Mouse (Mus musculus): ENCODE results near the gene Hist1h3c.

DNA sequence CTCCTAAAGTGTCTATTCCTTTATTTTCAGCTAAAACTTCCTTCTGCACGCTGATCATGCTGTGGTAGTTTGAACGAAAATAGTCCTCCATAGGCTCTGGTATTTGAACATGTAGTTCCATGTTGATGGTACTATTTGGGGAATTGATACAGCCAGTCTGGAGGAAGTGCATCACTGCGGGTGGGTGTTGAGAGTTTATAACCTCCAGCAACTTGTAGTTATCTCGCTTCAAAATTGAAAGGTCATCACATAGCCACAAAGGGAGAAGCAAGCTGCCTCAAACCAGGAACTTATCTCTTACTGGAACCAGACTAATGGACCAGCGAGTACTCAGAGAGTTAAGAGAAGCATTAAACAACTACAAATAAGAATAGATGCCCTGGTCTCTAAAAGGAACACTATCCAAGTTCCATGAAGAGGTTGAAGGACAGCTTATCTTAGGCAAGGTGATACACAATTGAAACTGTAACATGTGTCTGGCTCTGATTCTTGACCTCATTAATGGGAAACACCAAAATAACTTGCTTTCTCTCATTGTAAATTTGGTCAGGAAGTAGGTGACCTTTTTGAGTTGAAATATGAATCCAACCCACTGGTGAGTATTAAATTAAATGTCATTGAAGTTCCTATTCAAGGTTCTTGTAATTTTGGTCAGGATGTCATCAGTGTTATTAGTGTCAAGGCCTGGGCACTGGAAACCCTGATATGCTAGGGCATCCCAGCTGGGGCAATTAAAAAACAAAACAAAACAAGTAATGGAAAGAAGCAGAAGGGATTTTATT, 28.9 kb downstream of the Hist1h3c start:
- TF ChIP-seq POLR2A (IDR thresholded peaks at IDR 0.05; ENCODE audit: extremely low read depth, insufficient read depth, low read length) (no peak), CTCF (IDR thresholded peaks at IDR 0.05; ENCODE audit: low read depth, low read length) (no peak)
